Mouse (Mus musculus) cerebellum, adult 2 months (tissue): ENCODE data around the gene Adra1d.

ENCODE experiments used
- CTCF ChIP-seq: fragments of 200-500 bp; IDR thresholded peaks from 2 replicates; pipeline ENCODE4 v1.5.1; 2011; ENCODE audit warnings: low read depth, mild to moderate bottlenecking, control low read depth, low read length, moderate library complexity, borderline replicate concordance; ENCODE audit not compliant: insufficient read depth
- POLR2A ChIP-seq: fragments of 200-500 bp; IDR thresholded peaks from 2 replicates; pipeline ENCODE4 v1.6.1; 2011; ENCODE audit warnings: low read length, control low read depth, borderline replicate concordance; ENCODE audit not compliant: insufficient read depth

DNA sequence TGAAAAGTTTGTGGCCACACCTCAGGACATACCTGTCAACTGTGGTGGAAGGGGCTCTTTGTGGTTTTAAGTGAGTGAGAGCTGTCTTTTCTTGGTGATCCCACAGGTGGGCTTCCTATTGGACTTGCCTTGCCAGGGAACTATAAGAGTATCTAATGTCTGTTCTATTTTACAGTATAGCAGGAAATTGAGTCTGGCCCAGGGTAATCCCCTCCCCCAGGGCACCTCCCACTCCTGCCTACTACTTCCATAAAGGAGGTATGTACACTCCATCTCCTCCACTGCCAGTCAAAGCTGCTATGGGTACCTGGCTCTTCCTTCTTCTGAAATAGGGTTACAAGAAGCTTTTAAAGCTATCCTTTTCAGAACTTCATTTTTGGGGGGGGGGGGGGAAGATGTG, 56.7 kb downstream of the Adra1d start:
- TF ChIP-seq CTCF = no peak
- no peak for TF ChIP-seq POLR2A
